Mouse (Mus musculus) small intestine, adult 2 months (tissue): ENCODE results near the gene Larp4.
A peak's percentile ranks its signal among the peaks of the same experiment; 100 is the strongest.

Experiments used
- CTCF ChIP-seq: fragments of 200-500 bp; IDR thresholded peaks from 2 replicates; pipeline ENCODE4 v1.5.1; 2012; ENCODE audit warnings: low read depth, mild to moderate bottlenecking, control low read depth, inconsistent platforms, low read length, moderate library complexity, mixed read lengths; ENCODE audit not compliant: insufficient replicate concordance, insufficient read length; ENCODE audit errors: extremely low read depth
- POLR2A ChIP-seq: fragments of 200-500 bp; IDR thresholded peaks from 2 replicates; pipeline ENCODE4 v1.6.1; 2012; ENCODE audit warnings: low read depth, mild to moderate bottlenecking, control low read depth, inconsistent platforms, low read length, moderate library complexity

DNA sequence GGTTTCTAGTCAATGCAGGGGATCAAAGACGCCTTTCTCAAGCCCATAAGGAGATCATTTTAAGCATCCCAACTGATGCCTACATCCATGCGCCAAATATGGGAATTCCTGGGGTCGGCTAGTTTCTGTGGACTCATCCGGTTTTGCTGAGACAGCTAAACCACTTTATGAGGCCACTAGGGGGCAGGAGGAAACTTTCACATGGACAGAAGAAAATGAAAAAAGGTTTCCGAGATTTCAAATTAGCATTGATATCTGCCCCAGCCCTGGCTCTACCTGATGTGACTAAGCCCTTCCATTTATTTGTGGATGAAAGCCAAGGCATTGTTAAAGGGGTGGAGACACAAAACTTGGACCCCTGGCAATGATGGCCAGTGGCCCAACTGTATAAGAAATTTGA lies 53.1 kb downstream of the Larp4 start:
- TF ChIP-seq CTCF (peak; percentile 49; the same call in 1 of the 2 replicates), POLR2A (no peak)
